Mouse (Mus musculus): ENCODE data around the gene Eif4e2. TPM values are rescaled to one million over a fixed set of nuclear protein-coding genes. Genes with fewer than 3 reads are reported as not detected.
A peak's percentile ranks its signal among the peaks of the same experiment; 100 is the strongest.

Gene Eif4e2
- total and polyA plus RNA-seq, 2 experiments: 23.8 to 39.3 TPM

- DNase-seq (ENCODE audit: extremely low read depth, low read depth, low spot score): no peak
- H3K27ac ChIP-seq (replicated peaks; ENCODE audit: insufficient read depth, low read depth, low read length): no peak overlapping the region
- no peak overlapping the region for H3K9ac ChIP-seq (ENCODE audit: low read depth, low read length)
- H3K4me1 ChIP-seq (ENCODE audit: control insufficient read depth, insufficient read depth, low read length): peaks cover 5% of the 10 kb centered on the region; the same call in 1 of the 2 replicates
- 28% methylated on average over 15 of the region's 15 CpGs for WGBS
- peaks cover 12% of the 10 kb centered on the region; the same call in 1 of the 2 replicates for H3K27me3 ChIP-seq (ENCODE audit: control insufficient read depth, insufficient read depth, low read length)
- H3K4me3 ChIP-seq (ENCODE audit: insufficient read depth, low read depth, low read length): no peak overlapping the region
- H3K36me3 ChIP-seq (ENCODE audit: control insufficient read depth, insufficient read depth, low read length): no peaks in the 10 kb centered on the region
- TF ChIP-seq POLR2A (IDR thresholded peaks at IDR 0.05; ENCODE audit: extremely low read depth, insufficient read depth, low read length): no peak
- no peak for TF ChIP-seq CTCF (IDR thresholded peaks at IDR 0.05; ENCODE audit: low read depth, low read length)
- H3K79me2 ChIP-seq (ENCODE audit: control insufficient read depth, insufficient read depth, low read length): no peaks in the 10 kb centered on the region
Measured at GRCm38 (mm10) chr1:87183998-87184750, 29.5 kb upstream of the Eif4e2 start.

- H3K27ac ChIP-seq (replicated peaks; ENCODE audit: insufficient read depth, low read depth, low read length): no peak overlapping the region
- DNase-seq (ENCODE audit: extremely low read depth, low read depth, low spot score): peak; percentile 41
- H3K4me3 ChIP-seq (ENCODE audit: insufficient read depth, low read depth, low read length): no peak overlapping the region
- no peaks in the 10 kb centered on the region for H3K79me2 ChIP-seq (ENCODE audit: control insufficient read depth, insufficient read depth, low read length)
- no peak overlapping the region for H3K9ac ChIP-seq (ENCODE audit: low read depth, low read length)
- H3K36me3 ChIP-seq (ENCODE audit: control insufficient read depth, insufficient read depth, low read length): no peaks in the 10 kb centered on the region
- H3K4me1 ChIP-seq (ENCODE audit: control insufficient read depth, insufficient read depth, low read length): peaks cover 5% of the 10 kb centered on the region; the same call in 1 of the 2 replicates
- 11% methylated on average over 20 of the region's 20 CpGs for WGBS
- H3K27me3 ChIP-seq (ENCODE audit: control insufficient read depth, insufficient read depth, low read length): peaks cover 12% of the 10 kb centered on the region; the same call in 1 of the 2 replicates
- TF ChIP-seq CTCF (IDR thresholded peaks at IDR 0.05; ENCODE audit: low read depth, low read length) (peak; percentile 92), POLR2A (IDR thresholded peaks at IDR 0.05; ENCODE audit: extremely low read depth, insufficient read depth, low read length) (no peak)
Measured at GRCm38 (mm10) chr1:87184751-87185139, 29.0 kb upstream of the Eif4e2 start.

GRCm38 (mm10) chr1:87185526-87185925, 28.2 kb upstream of the Eif4e2 start:
- 28% methylated on average over 13 of the region's 13 CpGs for WGBS

GRCm38 (mm10) chr1:87186261-87187036, 27.3 kb upstream of the Eif4e2 start:
- Histone ChIP-seq H3K9ac (ENCODE audit: low read depth, low read length) (peak overlapping the region; percentile 76), H3K36me3 (ENCODE audit: control insufficient read depth, insufficient read depth, low read length) (no peaks in the 10 kb centered on the region), H3K4me3 (ENCODE audit: insufficient read depth, low read depth, low read length) (peak overlapping the region; percentile 69), H3K4me1 (ENCODE audit: control insufficient read depth, insufficient read depth, low read length) (peaks cover 5% of the 10 kb centered on the region; the same call in 1 of the 2 replicates), H3K27ac (replicated peaks; ENCODE audit: insufficient read depth, low read depth, low read length) (no peak overlapping the region), H3K79me2 (ENCODE audit: control insufficient read depth, insufficient read depth, low read length) (no peaks in the 10 kb centered on the region), H3K27me3 (ENCODE audit: control insufficient read depth, insufficient read depth, low read length) (peaks cover 12% of the 10 kb centered on the region; the same call in 1 of the 2 replicates)
- no peak for DNase-seq (ENCODE audit: extremely low read depth, low read depth, low spot score)
- 4% methylated on average over 51 of the region's 54 CpGs for WGBS
- no peak for TF ChIP-seq POLR2A (IDR thresholded peaks at IDR 0.05; ENCODE audit: extremely low read depth, insufficient read depth, low read length)

More at GRCm38 (mm10) chr1:87185526-87185925, 28.2 kb upstream of the Eif4e2 start:
- no peak for TF ChIP-seq POLR2A (IDR thresholded peaks at IDR 0.05; ENCODE audit: extremely low read depth, insufficient read depth, low read length)
- TF ChIP-seq CTCF (IDR thresholded peaks at IDR 0.05; ENCODE audit: low read depth, low read length): no peak
- H3K27me3 ChIP-seq (ENCODE audit: control insufficient read depth, insufficient read depth, low read length): peaks cover 12% of the 10 kb centered on the region; the same call in 1 of the 2 replicates
- DNase-seq (ENCODE audit: extremely low read depth, low read depth, low spot score): no peak
- H3K9ac ChIP-seq (ENCODE audit: low read depth, low read length): no peak overlapping the region
- H3K4me3 ChIP-seq (ENCODE audit: insufficient read depth, low read depth, low read length): no peak overlapping the region
- H3K36me3 ChIP-seq (ENCODE audit: control insufficient read depth, insufficient read depth, low read length): no peaks in the 10 kb centered on the region
- H3K27ac ChIP-seq (replicated peaks; ENCODE audit: insufficient read depth, low read depth, low read length): no peak overlapping the region
- peaks cover 5% of the 10 kb centered on the region; the same call in 1 of the 2 replicates for H3K4me1 ChIP-seq (ENCODE audit: control insufficient read depth, insufficient read depth, low read length)
- H3K79me2 ChIP-seq (ENCODE audit: control insufficient read depth, insufficient read depth, low read length): no peaks in the 10 kb centered on the region

- H3K36me3 ChIP-seq (ENCODE audit: control insufficient read depth, insufficient read depth, low read length): no peaks in the 10 kb centered on the region
- TF ChIP-seq POLR2A (IDR thresholded peaks at IDR 0.05; ENCODE audit: extremely low read depth, insufficient read depth, low read length) (no peak), CTCF (IDR thresholded peaks at IDR 0.05; ENCODE audit: low read depth, low read length) (peak; percentile 89)
- peak overlapping the region; percentile 69 for H3K4me3 ChIP-seq (ENCODE audit: insufficient read depth, low read depth, low read length)
- H3K79me2 ChIP-seq (ENCODE audit: control insufficient read depth, insufficient read depth, low read length): no peaks in the 10 kb centered on the region
- WGBS: under 1% methylated on average over 15 of the region's 15 CpGs
- H3K27ac ChIP-seq (replicated peaks; ENCODE audit: insufficient read depth, low read depth, low read length): no peak overlapping the region
- peaks cover 12% of the 10 kb centered on the region; the same call in 1 of the 2 replicates for H3K27me3 ChIP-seq (ENCODE audit: control insufficient read depth, insufficient read depth, low read length)
- DNase-seq (ENCODE audit: extremely low read depth, low read depth, low spot score): peak; percentile 31
- H3K4me1 ChIP-seq (ENCODE audit: control insufficient read depth, insufficient read depth, low read length): peaks cover 5% of the 10 kb centered on the region; the same call in 1 of the 2 replicates
- H3K9ac ChIP-seq (ENCODE audit: low read depth, low read length): peak overlapping the region; percentile 76
Measured at GRCm38 (mm10) chr1:87187037-87187355, 26.7 kb upstream of the Eif4e2 start.
